27 mouse cellular contexts compared by ENCODE assay signal in the genomic region with DNA sequence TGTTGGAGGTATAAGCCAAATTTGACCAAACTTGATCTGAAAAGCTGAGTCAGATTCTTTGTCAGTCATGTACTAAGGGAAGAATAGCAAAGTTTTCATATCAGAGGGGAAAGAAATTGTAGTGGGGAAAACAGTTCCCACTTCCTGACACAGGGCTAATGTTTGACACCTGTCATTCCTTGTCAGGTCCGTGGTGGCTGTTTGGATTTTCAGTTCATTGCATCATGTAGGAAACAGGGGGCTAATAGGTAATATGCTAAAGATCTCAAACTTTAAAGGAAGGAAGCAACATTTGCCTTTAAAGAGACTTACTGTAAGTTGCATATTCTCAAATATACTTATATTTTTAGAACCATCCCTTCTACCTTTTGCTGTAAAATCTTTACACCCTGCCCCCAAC.
DNase-seq lines count a peak whose midpoint lies in the region; ATAC-seq and TF ChIP-seq lines count a peak whose summit lies in the region.
"Had no signal": no experiment of that assay in that cellular context is flagged by ENCODE, and none has a peak within 500 bp of the region (broad histone marks: within the 10 kb centered on the region; RNA-seq: fewer than 3 reads in every experiment).

No protein-coding gene starts in this region.

- H3K36me3 ChIP-seq in heart, embryonic 15.5 days, result no peaks in the 10 kb centered on the region
- H3K36me3 ChIP-seq in kidney, postnatal 0 days (ENCODE audit: insufficient read depth, low read length), result no peaks in the 10 kb centered on the region
- H3K36me3 ChIP-seq in intestine, postnatal 0 days (ENCODE audit: control insufficient read depth, insufficient read depth), result no peaks in the 10 kb centered on the region
- no peaks in the 10 kb centered on the region for H3K36me3 ChIP-seq in stomach, postnatal 0 days (ENCODE audit: control insufficient read depth, insufficient read depth, low read length)
- H3K36me3 ChIP-seq: forebrain, embryonic 12.5 days; limb, embryonic 13.5 days; lung, embryonic 15.5 days; midbrain, embryonic 10.5 days; midbrain, embryonic 15.5 days; neural tube, embryonic 12.5 days had no signal

- intact Hi-C loops in heart, postnatal 36 days (cut with DNase I), result no loop called here

- ATAC-seq in heart, embryonic 15.5 days (replicated peaks; ENCODE audit: insufficient number of reproducible peaks, insufficient read depth, low FRiP score, low read depth), result no peak
- no peak for ATAC-seq in kidney, postnatal 0 days (replicated peaks; ENCODE audit: low FRiP score, low read depth)
- ATAC-seq in intestine, postnatal 0 days, result no peak
- ATAC-seq in stomach, postnatal 0 days (ENCODE audit: low FRiP score, low TSS enrichment), result no peak
- ATAC-seq: forebrain, postnatal 0 days; midbrain, embryonic 15.5 days had no signal

- DNase-seq in heart, postnatal 36 days, result no peak
- DNase-seq in kidney, postnatal 0 days (ENCODE audit: low spot score), result no peak
- no peak for DNase-seq in kidney, postnatal 36 days
- no peak for DNase-seq in stomach, postnatal 0 days (ENCODE audit: low spot score)
- DNase-seq in testis, postnatal 14 days (ENCODE audit: low spot score), result no peak
- no peak for DNase-seq in cerebellum, adult 9-10 months
- DNase-seq: adrenal gland, adult 8-10 months; cerebellum, adult 2 months; cerebellum, postnatal 36 days; forebrain, postnatal 0 days; layer of hippocampus, adult 9-11 months; right cerebral cortex, adult 18-20 months; spleen, adult 18-20 months; thymus, adult 18-20 months; thymus, postnatal 25 days had no signal

- peaks cover 36% of the 10 kb centered on the region for H3K4me1 ChIP-seq in heart, embryonic 15.5 days (replicated peaks)
- H3K4me1 ChIP-seq in kidney, postnatal 0 days (replicated peaks; ENCODE audit: insufficient read depth, low read length), result 0 out of 2 replicates have a peak, but pooled peaks cover 9% of the 10 kb centered on the region
- H3K4me1 ChIP-seq in intestine, postnatal 0 days (replicated peaks; ENCODE audit: control insufficient read depth, insufficient read depth, low read length), result no peaks in the 10 kb centered on the region
- H3K4me1 ChIP-seq in stomach, postnatal 0 days (replicated peaks; ENCODE audit: control insufficient read depth, insufficient read depth), result no peaks in the 10 kb centered on the region; the same call in 1 of the 2 replicates

- 48% methylated on average over 1 of the region's 1 CpGs for WGBS in heart, embryonic 15.5 days
- 48% methylated on average over 1 of the region's 1 CpGs for WGBS in kidney, postnatal 0 days
- 23% methylated on average over 1 of the region's 1 CpGs for WGBS in intestine, postnatal 0 days
- 40% methylated on average over 1 of the region's 1 CpGs for WGBS in stomach, postnatal 0 days

- H3K27me3 ChIP-seq in heart, embryonic 15.5 days, result no peaks in the 10 kb centered on the region
- H3K27me3 ChIP-seq in kidney, postnatal 0 days (ENCODE audit: insufficient read depth, low read length), result no peaks in the 10 kb centered on the region
- H3K27me3 ChIP-seq in intestine, postnatal 0 days (replicated peaks; ENCODE audit: control insufficient read depth, insufficient read depth, low read length), result no peaks in the 10 kb centered on the region
- no peaks in the 10 kb centered on the region for H3K27me3 ChIP-seq in stomach, postnatal 0 days (ENCODE audit: control insufficient read depth, insufficient read depth, low read length)
- H3K27me3 ChIP-seq: CH12.LX; forebrain, embryonic 12.5 days; limb, embryonic 13.5 days; lung, embryonic 15.5 days; midbrain, embryonic 15.5 days; neural tube, embryonic 12.5 days had no signal

- TF ChIP-seq CTCF in kidney, postnatal 0 days (IDR thresholded peaks at IDR 0.05; ENCODE audit: low read depth), result no peak
- no peak for TF ChIP-seq CTCF in intestine, postnatal 0 days (IDR thresholded peaks at IDR 0.05; ENCODE audit: low read depth)
- TF ChIP-seq CTCF in stomach, postnatal 0 days (IDR thresholded peaks at IDR 0.05; ENCODE audit: low read depth), result no peak

- H3K4me3 ChIP-seq in heart, embryonic 15.5 days, result no peak overlapping the region
- H3K4me3 ChIP-seq in kidney, postnatal 0 days (replicated peaks; ENCODE audit: low read depth, low read length), result peak overlapping the region; percentile 14; the same call in 1 of the 2 replicates
- peak overlapping the region; percentile 44 for H3K4me3 ChIP-seq in intestine, postnatal 0 days (ENCODE audit: low read depth, low read length)
- H3K4me3 ChIP-seq in stomach, postnatal 0 days (ENCODE audit: low read depth, low read length), result peak overlapping the region; percentile 22; the same call in 1 of the 2 replicates
- H3K4me3 ChIP-seq: erythroblast, embryonic 14.5 days; forebrain, embryonic 12.5 days; limb, embryonic 13.5 days; lung, embryonic 15.5 days; midbrain, embryonic 10.5 days; midbrain, embryonic 15.5 days; neural tube, embryonic 12.5 days had no signal

- H3K9ac ChIP-seq in heart, embryonic 15.5 days, result no peak overlapping the region
- no peak overlapping the region for H3K9ac ChIP-seq in kidney, postnatal 0 days (ENCODE audit: low read depth, low read length)
- H3K9ac ChIP-seq in intestine, postnatal 0 days (ENCODE audit: low read depth, low read length), result no peak overlapping the region
- no peak overlapping the region for H3K9ac ChIP-seq in stomach, postnatal 0 days (ENCODE audit: low read length)
- H3K9ac ChIP-seq: forebrain, embryonic 12.5 days; forebrain, postnatal 0 days; hindbrain, embryonic 14.5 days; limb, embryonic 13.5 days; lung, embryonic 15.5 days; midbrain, embryonic 15.5 days; neural tube, embryonic 12.5 days had no signal

- H3K4me2 ChIP-seq in heart, embryonic 15.5 days, result 0 out of 2 replicates have a peak overlapping the region, but pooled peaks have one; percentile 7
- peak overlapping the region; percentile 32 for H3K4me2 ChIP-seq in kidney, postnatal 0 days (ENCODE audit: low read length)
- H3K4me2 ChIP-seq in intestine, postnatal 0 days (replicated peaks; ENCODE audit: low read depth), result peak overlapping the region; percentile 60
- H3K4me2 ChIP-seq in stomach, postnatal 0 days (replicated peaks; ENCODE audit: low read depth), result peak overlapping the region; percentile 38; the same call in 1 of the 2 replicates
- H3K4me2 ChIP-seq: forebrain, embryonic 12.5 days; hindbrain, embryonic 14.5 days; limb, embryonic 13.5 days; liver, embryonic 11.5 days; midbrain, embryonic 15.5 days; neural tube, embryonic 12.5 days had no signal

- H3K27ac ChIP-seq in heart, embryonic 15.5 days, result no peak overlapping the region
- no peak overlapping the region for H3K27ac ChIP-seq in kidney, postnatal 0 days
- H3K27ac ChIP-seq in intestine, postnatal 0 days (ENCODE audit: low read depth, low read length), result no peak overlapping the region
- H3K27ac ChIP-seq in stomach, postnatal 0 days (replicated peaks), result no peak overlapping the region
- H3K27ac ChIP-seq: forebrain, embryonic 12.5 days; hindbrain, embryonic 14.5 days; limb, embryonic 13.5 days; lung, embryonic 15.5 days; midbrain, embryonic 10.5 days; midbrain, embryonic 15.5 days; neural tube, embryonic 12.5 days had no signal

- TF ChIP-seq EP300 in stomach, postnatal 0 days (optimal IDR thresholded peaks at IDR 0.05), result no peak

- H3K9me3 ChIP-seq in heart, embryonic 15.5 days (replicated peaks), result no peaks in the 10 kb centered on the region
- H3K9me3 ChIP-seq in kidney, postnatal 0 days (replicated peaks; ENCODE audit: low read length), result no peaks in the 10 kb centered on the region
- H3K9me3 ChIP-seq in intestine, postnatal 0 days (ENCODE audit: control insufficient read depth), result no peaks in the 10 kb centered on the region
- H3K9me3 ChIP-seq in stomach, postnatal 0 days (ENCODE audit: control insufficient read depth, low read length), result no peaks in the 10 kb centered on the region
- H3K9me3 ChIP-seq: forebrain, embryonic 12.5 days; limb, embryonic 13.5 days; lung, embryonic 15.5 days; midbrain, embryonic 10.5 days; midbrain, embryonic 15.5 days; neural tube, embryonic 12.5 days had no signal

Comparison
In these comparisons a context has a peak if more than half of its experiments do, and no peak if none do; other contexts are left out.
1. H3K4me2 ChIP-seq: peak in every context shown above with its lines; median percentile 60 in intestine, postnatal 0 days; 38 in stomach, postnatal 0 days; 32 in kidney, postnatal 0 days; 7 in heart, embryonic 15.5 days.